Mouse (Mus musculus): ENCODE measurements around the gene H2-M3. TPM values are rescaled to one million over a fixed set of nuclear protein-coding genes. Genes with fewer than 3 reads are reported as not detected.
"Not testable (repeated sequence)": the region's sequence is repeated elsewhere in the genome, so short reads cannot be mapped to it uniquely, and the experiment has no call there.

H2-M3 gene
- total RNA-seq (2017): 20.5 and 23.4 TPM in 2 replicates

DNA sequence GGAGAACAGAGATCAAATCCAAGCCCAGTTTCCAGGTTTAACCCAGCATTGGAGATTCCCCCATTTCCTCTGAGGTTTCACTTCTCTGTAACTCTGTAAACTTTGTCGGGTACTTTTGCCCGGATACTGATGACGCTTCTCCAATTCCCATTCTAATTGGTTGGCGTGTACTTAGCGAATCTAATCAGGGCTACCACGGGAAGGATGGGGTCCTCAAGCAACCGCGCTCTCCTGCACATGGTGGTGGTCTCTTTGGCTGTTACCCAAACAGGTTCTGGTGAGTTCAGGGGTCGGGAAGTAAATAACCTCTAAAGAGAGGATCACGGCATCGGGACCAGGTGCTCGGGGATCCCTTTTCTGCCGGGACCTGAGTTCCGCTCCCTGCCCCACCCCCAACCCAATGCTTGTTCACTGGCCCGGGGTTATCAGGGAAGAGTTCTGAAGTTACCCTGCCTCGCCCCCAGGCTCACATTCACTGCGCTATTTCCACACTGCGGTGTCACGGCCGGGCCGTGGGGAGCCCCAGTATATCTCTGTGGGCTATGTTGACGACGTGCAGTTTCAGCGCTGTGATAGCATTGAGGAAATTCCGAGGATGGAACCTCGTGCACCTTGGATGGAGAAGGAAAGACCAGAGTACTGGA, at the start of gene H2-M3:
Gene H2-M3 (plus strand): TSS at position 163 of the 644 bp plus-strand sequence.
- ATAC-seq (replicated peaks; ENCODE audit: low read depth, poor library complexity, severe bottlenecking): peak; percentile 89

DNA sequence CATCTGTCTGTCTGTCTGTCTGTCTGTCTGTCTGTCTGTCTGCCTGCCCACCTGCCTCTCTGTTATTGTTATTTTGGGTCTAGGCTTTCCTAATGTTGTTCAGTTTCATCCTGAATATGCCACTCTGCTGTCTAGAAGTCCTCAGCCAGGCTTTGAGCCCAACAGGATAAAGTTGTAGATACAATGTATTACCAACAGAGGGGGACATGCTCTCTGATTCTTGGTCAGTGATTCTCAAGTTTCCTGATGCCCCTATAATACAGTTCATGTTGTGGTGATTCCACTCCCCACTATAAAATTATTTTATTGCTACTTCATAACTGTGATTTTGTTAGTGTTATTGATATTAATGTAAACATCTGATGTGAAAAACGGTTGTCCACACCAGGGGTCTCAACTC, 48.1 kb upstream of the H2-M3 start:
- 0 out of 2 replicates have a peak, but pooled peaks have one; percentile 47 for ATAC-seq (replicated peaks; ENCODE audit: low read depth, poor library complexity, severe bottlenecking)

DNA sequence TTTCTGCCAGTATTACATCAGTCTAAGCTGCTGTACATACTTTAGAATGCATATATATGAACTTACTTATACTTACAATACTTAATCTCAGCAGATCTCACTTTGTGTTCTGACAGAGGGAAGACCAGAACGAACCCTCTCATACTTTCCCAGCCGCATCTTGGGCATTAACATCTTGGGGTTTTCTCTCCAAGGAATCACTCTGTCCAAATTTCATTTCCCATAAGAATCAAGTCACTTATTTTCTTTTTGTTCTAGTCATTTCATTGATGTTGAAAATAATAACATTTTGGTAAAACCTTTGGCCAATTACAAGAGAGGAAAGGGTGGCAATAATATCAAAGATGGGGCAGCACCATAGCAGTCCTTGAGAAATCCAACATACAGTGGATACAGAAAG, 32.8 kb upstream of the H2-M3 start, which contains the start of gene Olfr97:
Gene Olfr97 (minus strand): TSS at position 101 of the 400 bp plus-strand sequence.
- not testable (repeated sequence) for ATAC-seq (replicated peaks; ENCODE audit: low read depth, poor library complexity, severe bottlenecking)

DNA sequence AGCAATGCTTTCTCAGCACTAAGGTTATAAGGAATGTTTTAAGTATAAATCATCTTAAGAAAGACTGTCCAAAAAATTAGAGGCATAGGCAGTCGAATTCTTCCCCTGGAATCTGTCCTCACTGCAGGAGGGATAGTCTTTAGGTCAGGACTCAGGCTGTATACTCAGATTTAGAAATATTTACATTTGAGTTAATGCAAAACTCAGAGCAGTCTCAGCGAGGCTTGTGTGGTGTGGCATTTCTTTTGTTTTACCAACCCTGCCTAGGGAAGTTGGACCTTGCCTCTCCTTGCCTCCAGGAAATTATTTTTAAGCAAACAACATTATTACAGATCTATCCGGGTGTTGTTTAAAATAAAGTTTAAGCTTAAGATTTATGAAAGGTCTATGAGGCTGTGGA, 27.8 kb upstream of the H2-M3 start:
- ATAC-seq (replicated peaks; ENCODE audit: low read depth, poor library complexity, severe bottlenecking): no peak

DNA sequence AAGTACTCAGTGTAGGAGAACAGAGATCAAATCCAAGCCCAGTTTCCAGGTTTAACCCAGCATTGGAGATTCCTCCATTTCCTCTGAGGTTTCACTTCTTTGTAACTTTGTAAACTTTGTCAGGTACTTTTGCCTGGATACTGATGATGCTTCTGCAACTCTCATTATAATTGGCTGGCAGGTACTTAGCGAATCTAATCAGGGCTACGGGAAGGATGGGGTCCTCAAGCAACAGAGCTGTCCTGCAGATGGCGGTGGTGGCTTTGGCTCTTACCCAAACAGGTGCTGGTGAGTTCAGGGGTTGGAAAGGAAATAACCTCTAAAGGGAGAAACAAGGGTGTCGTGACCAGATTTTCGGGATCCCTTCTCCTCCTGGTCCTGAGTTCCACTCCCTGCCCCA, 23.3 kb upstream of the H2-M3 start:
- peak; percentile 96 for ATAC-seq (replicated peaks; ENCODE audit: low read depth, poor library complexity, severe bottlenecking)

DNA sequence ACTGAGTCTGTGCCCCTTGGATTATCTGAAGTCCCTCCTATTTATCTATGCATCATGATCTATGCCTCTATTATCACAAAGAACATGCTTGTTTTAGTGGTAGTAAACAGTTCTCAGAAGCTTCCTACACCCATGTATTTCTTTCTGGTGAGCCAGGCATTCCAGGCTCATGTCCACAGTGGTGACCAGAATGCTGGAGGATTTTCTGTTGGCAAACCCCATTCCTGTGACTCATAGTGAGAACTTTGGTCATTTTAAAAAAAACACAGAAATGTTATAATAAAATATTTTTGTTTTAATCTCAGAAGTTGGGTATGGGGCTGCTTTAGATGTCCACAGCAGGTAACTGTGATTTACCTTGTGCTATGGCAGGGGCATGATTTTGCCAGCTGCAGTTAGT, 20.6 kb upstream of the H2-M3 start:
- ATAC-seq (replicated peaks; ENCODE audit: low read depth, poor library complexity, severe bottlenecking): no peak

DNA sequence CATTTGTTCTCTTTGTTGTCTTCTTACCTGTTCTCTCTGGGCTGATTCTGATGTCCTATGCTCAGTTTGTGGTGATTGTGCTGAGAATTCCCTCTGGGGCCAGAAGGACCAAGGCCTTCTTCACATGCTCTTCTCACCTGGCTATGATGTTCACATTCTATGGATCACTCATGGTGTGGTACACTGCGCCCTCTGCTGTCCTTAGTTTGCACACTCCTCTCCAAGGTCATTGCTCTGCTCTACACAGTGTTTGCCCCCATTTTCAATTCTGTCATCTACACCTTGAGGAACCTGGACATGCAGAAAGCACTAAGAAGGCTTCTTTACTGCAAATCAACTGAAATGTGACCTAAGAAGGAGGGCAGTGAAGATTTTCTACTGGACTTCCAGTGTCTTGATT, 19.5 kb upstream of the H2-M3 start:
- ATAC-seq (replicated peaks; ENCODE audit: low read depth, poor library complexity, severe bottlenecking): peak; percentile 87

DNA sequence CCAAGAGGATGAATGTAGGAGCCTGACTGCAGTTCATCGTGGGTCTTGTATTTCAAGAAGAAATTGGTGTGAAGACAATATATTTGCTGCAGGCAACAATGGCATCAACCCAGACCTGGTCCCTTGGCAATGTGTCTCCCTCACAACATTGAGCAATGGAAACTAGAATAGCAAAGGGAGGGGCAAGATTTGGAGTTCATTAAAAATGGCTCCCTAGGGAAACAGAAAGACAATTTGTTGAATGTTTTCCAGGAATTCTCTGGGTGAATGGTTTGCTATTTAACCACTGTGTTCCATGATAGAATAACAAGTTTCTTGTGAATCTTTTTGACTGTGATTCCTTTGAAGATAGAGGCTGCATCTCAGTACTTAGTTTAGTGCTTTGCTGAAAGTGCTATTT, 6.4 kb upstream of the H2-M3 start, which contains the start of gene Olfr98:
Gene Olfr98 (minus strand): TSS at position 124 of the 400 bp plus-strand sequence.
- no peak for ATAC-seq (replicated peaks; ENCODE audit: low read depth, poor library complexity, severe bottlenecking)

DNA sequence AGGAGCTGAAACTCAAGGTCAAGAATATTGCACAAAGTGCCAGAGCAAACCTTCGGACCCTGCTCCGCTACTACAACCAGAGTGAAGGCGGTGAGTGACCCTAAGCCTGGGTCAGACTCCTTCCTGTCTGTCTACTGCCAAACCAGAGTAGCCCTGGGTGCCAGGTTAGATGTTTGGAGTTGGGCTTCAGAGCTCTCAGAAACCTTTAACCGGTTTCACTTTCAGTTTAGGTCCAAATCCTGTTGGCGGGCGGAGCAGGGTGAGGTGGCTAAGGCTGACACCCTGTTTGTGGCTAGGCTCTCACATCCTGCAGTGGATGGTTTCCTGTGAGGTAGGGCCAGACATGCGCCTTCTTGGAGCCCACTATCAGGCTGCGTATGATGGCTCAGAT, 677 bp downstream of the H2-M3 start:
- peak; percentile 88 for ATAC-seq (replicated peaks; ENCODE audit: low read depth, poor library complexity, severe bottlenecking)

DNA sequence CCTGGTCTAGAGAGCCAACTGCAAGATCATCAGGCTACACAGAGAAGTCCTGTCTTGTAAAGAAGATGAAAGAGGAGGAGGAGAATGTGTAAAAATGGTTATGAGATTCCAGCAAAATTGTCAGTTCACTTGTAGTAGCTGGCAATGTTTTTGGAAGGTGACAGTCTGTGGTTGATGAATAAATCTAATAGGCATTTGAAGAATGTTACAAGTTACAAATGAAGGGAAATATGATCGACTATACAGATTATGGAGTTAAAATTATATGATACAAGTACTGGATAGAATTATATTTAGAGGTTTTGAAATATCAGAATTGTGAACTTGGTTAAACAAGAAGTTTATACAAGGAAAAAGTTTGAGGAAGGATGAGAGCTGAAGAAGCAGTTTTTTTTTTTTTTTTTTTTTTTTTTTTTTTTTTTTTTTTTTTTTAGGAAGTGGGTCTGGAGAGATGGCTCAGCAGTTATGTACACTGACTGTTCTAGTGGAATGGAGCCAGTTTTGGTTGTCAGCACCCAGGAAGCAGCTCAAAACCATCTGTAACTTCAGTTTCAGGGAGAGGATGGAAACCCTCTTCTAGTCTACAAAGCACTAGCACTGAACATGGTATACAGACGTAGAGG, 5.7 kb downstream of the H2-M3 start:
- ATAC-seq (replicated peaks; ENCODE audit: low read depth, poor library complexity, severe bottlenecking): no peak

DNA sequence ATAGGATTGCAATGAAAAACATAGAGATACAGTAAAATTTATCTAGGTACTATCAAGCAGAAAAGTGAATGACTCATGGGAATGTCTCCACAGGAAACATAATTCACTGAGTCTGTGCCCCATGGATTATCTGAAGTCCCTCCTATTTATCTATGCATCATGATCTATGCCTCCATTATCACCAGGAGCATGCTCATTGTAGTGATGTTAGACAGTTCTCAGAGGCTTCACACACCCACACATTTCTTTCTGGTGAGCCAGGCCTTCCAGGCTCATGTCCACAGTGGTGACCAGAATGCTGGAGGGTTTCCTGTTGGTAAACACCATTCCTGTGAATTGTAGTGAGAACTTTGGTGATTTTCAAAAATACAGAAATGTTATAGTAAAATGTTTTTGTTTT, 6.6 kb downstream of the H2-M3 start:
- ATAC-seq (replicated peaks; ENCODE audit: low read depth, poor library complexity, severe bottlenecking): no peak

DNA sequence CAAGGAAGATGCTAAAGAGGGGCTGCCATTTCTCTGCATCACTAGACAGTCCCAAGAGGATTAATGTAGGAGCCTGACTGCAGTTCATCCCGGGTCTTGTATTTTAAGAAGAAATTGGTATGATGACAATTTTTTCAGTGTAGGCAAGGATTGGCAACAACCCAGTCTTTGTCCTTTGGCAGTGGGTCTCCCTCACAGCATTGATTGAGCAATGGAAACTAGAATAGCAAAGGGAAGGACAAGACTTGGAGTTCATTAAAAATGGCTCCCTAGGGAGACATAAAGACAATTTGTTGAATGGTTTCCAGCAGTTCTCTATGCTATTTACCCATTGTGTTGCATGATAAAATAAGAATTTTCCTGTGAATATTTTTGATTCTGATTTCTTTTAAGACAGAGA, 10.3 kb downstream of the H2-M3 start:
- no peak for ATAC-seq (replicated peaks; ENCODE audit: low read depth, poor library complexity, severe bottlenecking)

DNA sequence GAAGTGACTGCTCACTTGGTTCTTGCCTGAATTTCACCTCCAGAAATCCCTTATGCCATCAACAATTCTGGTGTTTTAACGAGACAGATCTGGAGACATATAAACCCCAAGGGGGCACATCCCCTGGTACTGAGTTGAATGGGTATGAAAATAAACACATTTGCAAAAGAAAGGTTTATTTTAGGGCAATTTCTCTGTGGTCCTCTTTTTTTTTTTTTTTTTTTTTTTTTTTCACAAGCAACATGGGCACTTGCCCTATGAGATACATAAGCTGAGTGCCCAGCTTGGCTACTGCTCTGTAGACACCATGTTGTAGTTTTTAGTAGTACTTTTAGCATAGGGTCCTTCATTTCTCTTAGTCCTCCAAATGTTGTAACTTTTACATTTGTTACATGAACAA, 13.3 kb downstream of the H2-M3 start, which contains the start of gene Olfr99:
Gene Olfr99 (minus strand): TSS at position 101 of the 400 bp plus-strand sequence.
- ATAC-seq (replicated peaks; ENCODE audit: low read depth, poor library complexity, severe bottlenecking): no peak

DNA sequence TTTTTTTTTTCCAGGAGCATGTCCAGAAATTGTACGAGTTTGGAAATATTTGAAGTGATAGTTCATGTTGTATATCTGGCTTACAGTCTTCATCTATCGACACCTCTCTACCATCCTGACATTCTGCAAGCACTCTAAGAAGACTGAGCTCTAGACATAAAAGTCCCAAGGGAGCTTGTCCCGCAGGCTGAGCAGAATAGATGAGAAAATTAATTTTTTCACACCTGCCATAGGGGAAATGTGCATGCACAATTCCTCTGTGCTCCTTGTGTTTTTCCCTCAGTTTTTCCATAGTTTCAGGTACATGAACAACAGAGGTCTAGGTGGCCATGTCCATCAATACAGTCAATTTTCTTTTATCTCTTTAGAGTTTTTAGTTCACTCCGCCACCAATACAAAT, 34.2 kb downstream of the H2-M3 start, which contains the start of gene Olfr101:
Gene Olfr101 (minus strand): TSS at position 101 of the 400 bp plus-strand sequence.
- ATAC-seq (replicated peaks; ENCODE audit: low read depth, poor library complexity, severe bottlenecking): no peak

DNA sequence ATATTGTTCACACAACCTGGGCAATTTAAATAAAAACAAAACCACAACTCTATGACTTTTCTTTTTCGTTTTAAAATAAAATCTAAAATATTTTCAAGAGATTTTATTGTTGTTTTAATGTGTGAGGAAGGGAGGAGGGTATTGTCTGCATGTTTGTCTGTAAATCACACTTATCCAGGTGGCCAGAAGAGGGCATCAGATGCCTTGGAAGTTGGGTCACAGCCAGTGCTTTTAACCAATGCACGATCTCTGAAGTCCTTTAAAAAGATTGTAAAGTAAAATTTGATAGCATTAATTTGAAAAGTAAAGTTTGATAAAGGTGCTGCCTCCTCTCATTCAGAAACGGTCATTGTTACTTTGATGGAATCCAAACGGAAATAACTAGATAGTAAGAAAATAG, 38.5 kb downstream of the H2-M3 start:
- no peak for ATAC-seq (replicated peaks; ENCODE audit: low read depth, poor library complexity, severe bottlenecking)

DNA sequence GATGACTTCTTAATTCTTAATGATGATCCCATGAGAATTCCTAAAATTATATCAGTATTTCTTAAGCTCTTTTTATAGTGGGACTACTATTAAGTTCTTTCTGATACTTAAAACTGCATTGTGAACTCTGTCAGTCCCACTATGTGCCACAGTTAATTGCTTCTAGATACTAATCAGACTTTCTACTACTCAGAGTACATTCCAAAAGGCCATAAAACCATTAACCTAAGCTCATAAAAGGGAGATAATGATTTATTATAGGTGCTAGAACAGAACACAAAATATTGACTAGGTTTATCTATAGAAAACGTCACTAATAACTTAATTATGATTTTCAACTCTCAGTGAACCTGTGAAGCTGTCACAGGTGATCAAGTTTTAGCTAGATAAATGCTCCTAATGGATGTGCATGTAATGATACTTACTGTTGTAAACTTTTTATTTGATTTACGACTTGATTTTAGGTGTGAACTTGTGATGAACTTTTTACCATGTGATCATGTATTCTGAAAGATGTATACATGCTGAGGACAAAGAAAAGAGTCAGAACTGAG, 40.2 kb downstream of the H2-M3 start:
- ATAC-seq (replicated peaks; ENCODE audit: low read depth, poor library complexity, severe bottlenecking): no peak

DNA sequence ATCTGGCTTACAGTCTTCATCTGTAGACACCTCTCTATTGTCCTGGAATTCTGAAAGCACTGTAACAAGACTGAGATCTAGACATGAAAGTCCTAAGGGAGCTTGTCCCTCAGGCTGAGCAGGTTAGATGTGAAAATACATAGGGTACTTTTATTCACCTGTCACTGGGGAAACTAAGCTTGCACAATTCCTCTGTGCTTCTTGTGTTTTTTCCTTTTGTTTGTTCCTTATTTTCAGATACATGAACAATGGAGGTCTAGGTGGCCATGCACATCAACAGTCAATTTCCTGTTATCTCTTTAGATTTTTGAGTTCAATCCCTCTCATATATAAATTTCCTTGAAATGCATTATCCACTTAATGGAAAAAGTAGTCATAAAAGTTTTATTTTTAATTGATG, 46.9 kb downstream of the H2-M3 start, which contains the start of gene Olfr102:
Gene Olfr102 (minus strand): TSS at position 101 of the 400 bp plus-strand sequence.
- ATAC-seq (replicated peaks; ENCODE audit: low read depth, poor library complexity, severe bottlenecking): no peak

All from common myeloid progenitor, adult 5-6 weeks (primary cell).